Mouse (Mus musculus): ENCODE data around the gene Pank2. TPM values are rescaled to one million over a fixed set of nuclear protein-coding genes. Genes with fewer than 3 reads are reported as not detected.

Gene Pank2
- polyA plus RNA-seq (2017; shearing (Covaris generic)): 100 to 1,000 TPM in 1 of 2 experiments, 10 to 100 TPM in 1; 97.9 to 102 TPM

DNA sequence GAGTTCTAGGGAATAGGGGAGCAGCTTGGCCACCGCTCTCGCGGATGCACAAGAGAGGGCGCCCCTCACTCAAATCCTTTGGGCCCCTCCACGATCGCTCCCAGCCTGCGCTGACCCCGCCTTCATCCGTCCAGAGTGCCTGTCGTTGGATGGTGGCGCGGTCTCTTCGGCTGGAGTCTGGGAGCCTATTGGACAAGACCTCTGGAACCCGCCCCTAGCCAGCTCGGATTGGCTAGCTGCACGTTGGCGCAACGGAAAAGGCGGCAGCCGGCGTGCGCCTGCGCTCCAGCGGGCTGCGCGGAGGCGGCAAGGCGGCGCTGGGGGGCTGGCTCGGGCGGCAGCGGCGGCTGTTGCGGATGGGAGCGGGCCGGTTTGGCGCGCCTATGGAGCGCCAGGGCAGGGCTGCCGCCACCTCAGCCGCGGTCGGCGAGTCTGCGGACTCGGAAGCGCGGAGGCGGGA, at the start of gene Pank2:
Pank2 (plus strand) TSS at position 283 of the 460 bp plus-strand sequence.

DNA sequence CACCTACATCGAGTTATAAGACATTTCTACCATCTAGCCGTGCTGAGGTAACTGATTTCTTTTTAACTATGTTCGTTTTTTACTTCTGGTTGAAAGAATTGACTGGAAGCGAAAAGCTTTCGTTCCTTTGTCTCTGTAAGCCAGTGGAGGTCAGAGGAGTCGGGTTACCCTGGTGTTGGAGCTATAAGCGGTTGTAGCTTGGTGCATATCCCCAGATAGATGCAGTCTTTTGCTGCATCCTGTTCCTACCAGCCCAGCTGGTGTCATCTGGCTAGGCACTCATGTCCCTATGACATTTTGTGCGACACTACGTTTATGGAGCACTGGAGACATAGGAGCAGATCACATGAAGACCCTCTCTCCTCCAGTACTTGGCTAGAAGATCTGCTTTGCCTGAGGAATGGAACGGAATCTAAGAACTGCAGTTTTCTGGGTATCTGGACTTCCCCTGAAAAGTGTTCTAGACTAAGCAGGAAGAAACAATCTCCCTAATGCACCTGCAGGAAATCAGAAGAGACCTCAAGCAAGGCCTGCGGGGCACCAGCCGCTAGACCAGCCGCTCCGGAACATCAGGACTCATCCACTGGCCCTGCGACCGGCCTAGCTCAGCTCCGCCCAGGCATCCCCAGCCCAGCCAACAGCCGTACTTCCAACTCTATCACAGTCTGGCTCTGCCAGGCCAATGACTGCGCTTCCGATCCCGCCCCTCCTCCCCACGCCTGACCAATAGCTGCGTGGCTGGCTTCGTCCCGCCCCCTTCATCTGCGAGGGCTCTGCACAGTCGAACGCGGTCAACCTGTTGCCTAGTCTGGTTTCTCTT, 28.8 kb upstream of the Pank2 start, which contains the start of gene Mavs:
Mavs (plus strand) TSS at position 757 of the 820 bp plus-strand sequence.

Other genes starting within 250 kb of the Pank2 start
- gene Gfra4, start 219.4 kb upstream of the Pank2 start, polyA plus RNA-seq (2017; shearing (Covaris generic)): 1 to 10 TPM in 1 of 2 experiments, not detected in 1; 1.5 TPM
- 1 to 10 TPM in 1 of 2 experiments, under 1 TPM in 1; 0.89 to 2.1 TPM for gene Adam33, start 198.7 kb upstream of the Pank2 start, polyA plus RNA-seq (2017; shearing (Covaris generic))
- gene Siglec1, start 175.7 kb upstream of the Pank2 start, polyA plus RNA-seq (2017; shearing (Covaris generic)): 1 to 10 TPM in 1 of 2 experiments, under 1 TPM in 1; 0.18 to 2.0 TPM
- gene Hspa12b, start 135.2 kb upstream of the Pank2 start, polyA plus RNA-seq (2017; shearing (Covaris generic)): under 1 TPM; 0.13 to 0.92 TPM
- not detected for gene Gm11037, start 129.0 kb upstream of the Pank2 start, polyA plus RNA-seq (2017; shearing (Covaris generic))
- gene 1700037H04Rik, start 102.4 kb upstream of the Pank2 start, polyA plus RNA-seq (2017; shearing (Covaris generic)): 10 to 100 TPM; 29.5 to 41.0 TPM
- gene Cenpb, start 82.4 kb upstream of the Pank2 start, polyA plus RNA-seq (2017; shearing (Covaris generic)): 10 to 100 TPM in 1 of 2 experiments, 1 to 10 TPM in 1; 7.6 to 11.6 TPM
- gene Cdc25b, start 75.5 kb upstream of the Pank2 start, polyA plus RNA-seq (2017; shearing (Covaris generic)): 100 to 1,000 TPM in 1 of 2 experiments, 10 to 100 TPM in 1; 81.9 to 101 TPM
- gene Spef1, start 75.2 kb upstream of the Pank2 start, polyA plus RNA-seq (2017; shearing (Covaris generic)): 1 to 10 TPM in 1 of 2 experiments, under 1 TPM in 1; 0.69 to 1.9 TPM
- gene Ap5s1, start 55.4 kb upstream of the Pank2 start, polyA plus RNA-seq (2017; shearing (Covaris generic)): 10 to 100 TPM; 21.0 to 28.8 TPM
- 10 to 100 TPM; 16.7 to 23.5 TPM for gene Mavs, start 28.4 kb upstream of the Pank2 start, polyA plus RNA-seq (2017; shearing (Covaris generic))
- 1 to 10 TPM in 1 of 2 experiments, under 1 TPM in 1; 0.77 to 1.5 TPM for gene Rnf24, start 90.4 kb downstream of the Pank2 start, polyA plus RNA-seq (2017; shearing (Covaris generic))
- 10 to 100 TPM; 28.6 to 45.5 TPM for gene Smox, start 229.0 kb downstream of the Pank2 start, polyA plus RNA-seq (2017; shearing (Covaris generic))